25 mouse cellular contexts compared by ENCODE assay signal in the genomic region with DNA sequence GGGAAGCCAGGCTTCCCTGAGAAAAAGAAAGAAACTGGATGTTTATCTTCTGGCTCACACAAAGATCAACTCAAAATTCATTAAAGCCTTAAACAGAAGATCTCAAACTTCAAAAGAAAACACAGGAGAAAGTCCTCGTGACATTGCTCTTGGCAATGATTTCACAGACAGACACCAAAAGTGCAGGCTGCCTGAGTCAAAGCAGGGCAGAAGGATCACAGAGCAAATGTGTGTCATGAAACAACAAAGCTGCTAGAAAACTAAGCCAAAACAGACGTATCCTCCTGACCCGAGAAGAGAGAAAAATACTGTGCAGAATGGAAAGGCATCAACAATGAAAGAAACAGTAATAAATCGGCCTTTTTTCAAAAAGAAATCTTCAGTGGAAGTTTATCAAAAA. TPM values are rescaled to one million over a fixed set of nuclear protein-coding genes. Genes with fewer than 3 reads are reported as not detected.
A peak's percentile ranks its signal among the peaks of the same experiment; 100 is the strongest.
DNase-seq lines count a peak whose midpoint lies in the region; ATAC-seq and TF ChIP-seq lines count a peak whose summit lies in the region.
"Had no signal": no experiment of that assay in that cellular context is flagged by ENCODE, and none has a peak within 500 bp of the region (broad histone marks: within the 10 kb centered on the region; RNA-seq: fewer than 3 reads in every experiment).

No protein-coding gene starts in this region.

- no peak overlapping the region for H3K27ac ChIP-seq in kidney, postnatal 0 days
- no peak overlapping the region for H3K27ac ChIP-seq in lung, embryonic 16.5 days (ENCODE audit: low read length)
- H3K27ac ChIP-seq: embryonic facial prominence, embryonic 15.5 days; heart, embryonic 15.5 days; hindbrain, postnatal 0 days; limb, embryonic 12.5 days; liver, embryonic 12.5 days; macrophage; midbrain, embryonic 10.5 days had no signal

- 35% methylated on average over 4 of the region's 4 CpGs for WGBS in kidney, postnatal 0 days
- WGBS in lung, embryonic 16.5 days: 36% methylated on average over 4 of the region's 4 CpGs

- no peaks in the 10 kb centered on the region for H3K36me3 ChIP-seq in kidney, postnatal 0 days (ENCODE audit: insufficient read depth, low read length)
- no peaks in the 10 kb centered on the region for H3K36me3 ChIP-seq in lung, embryonic 16.5 days (ENCODE audit: control insufficient read depth, insufficient read depth, low read length)
- H3K36me3 ChIP-seq: embryonic facial prominence, embryonic 15.5 days; heart, embryonic 15.5 days; limb, embryonic 12.5 days; liver, embryonic 12.5 days; midbrain, embryonic 10.5 days had no signal

- H3K4me1 ChIP-seq in kidney, postnatal 0 days (replicated peaks; ENCODE audit: insufficient read depth, low read length): no peaks in the 10 kb centered on the region
- no peaks in the 10 kb centered on the region for H3K4me1 ChIP-seq in lung, embryonic 16.5 days (replicated peaks; ENCODE audit: control insufficient read depth, insufficient read depth, low read length)
- H3K4me1 ChIP-seq: embryonic facial prominence, embryonic 15.5 days; heart, embryonic 15.5 days; liver, embryonic 12.5 days had no signal

- H3K4me3 ChIP-seq in kidney, postnatal 0 days (replicated peaks; ENCODE audit: low read depth, low read length): no peak overlapping the region
- H3K4me3 ChIP-seq in lung, embryonic 16.5 days (ENCODE audit: low read length): no peak overlapping the region
- H3K4me3 ChIP-seq: embryonic facial prominence, embryonic 15.5 days; heart, embryonic 15.5 days; limb, embryonic 12.5 days; liver, embryonic 12.5 days; midbrain, embryonic 10.5 days had no signal

- no peaks in the 10 kb centered on the region for H3K27me3 ChIP-seq in kidney, postnatal 0 days (ENCODE audit: insufficient read depth, low read length)
- H3K27me3 ChIP-seq in lung, embryonic 16.5 days (ENCODE audit: control insufficient read depth, insufficient read depth, low read depth, low read length): no peaks in the 10 kb centered on the region
- H3K27me3 ChIP-seq: embryonic facial prominence, embryonic 15.5 days; heart, embryonic 15.5 days; limb, embryonic 12.5 days; liver, embryonic 12.5 days had no signal

- H3K9ac ChIP-seq in kidney, postnatal 0 days (ENCODE audit: low read depth, low read length): no peak overlapping the region
- no peak overlapping the region for H3K9ac ChIP-seq in lung, embryonic 16.5 days (ENCODE audit: low read length)
- H3K9ac ChIP-seq: embryonic facial prominence, embryonic 15.5 days; heart, embryonic 15.5 days; limb, embryonic 12.5 days; liver, embryonic 12.5 days had no signal

- DNase-seq in adrenal gland, adult 2 months: peak; percentile 28
- no peak for DNase-seq in adrenal gland, postnatal 10 days
- peak; percentile 78 for DNase-seq in kidney, postnatal 0 days (ENCODE audit: low spot score)
- no peak for DNase-seq in kidney, adult 9 months
- peak; percentile 51 for DNase-seq in Muller cell, postnatal 12 days (ENCODE audit: inconsistent ontology term)
- no peak for DNase-seq in left cerebral cortex, adult 11 months (ENCODE audit: low spot score)
- DNase-seq in ovary, postnatal 36 days (ENCODE audit: low spot score): no peak
- DNase-seq: cerebellum, adult 9-11 months; gastrocnemius, postnatal 25 days; heart, postnatal 4 days; layer of hippocampus, adult 9-11 months; right cerebral cortex, postnatal 4 days; thymus, postnatal 14 days had no signal

- no peak overlapping the region for H3K4me2 ChIP-seq in kidney, postnatal 0 days (ENCODE audit: low read length)
- no peak overlapping the region for H3K4me2 ChIP-seq in lung, embryonic 16.5 days (ENCODE audit: low read depth, low read length)
- H3K4me2 ChIP-seq: embryonic facial prominence, embryonic 15.5 days; heart, embryonic 15.5 days; limb, embryonic 12.5 days; liver, embryonic 12.5 days had no signal

- no peak for ATAC-seq in kidney, postnatal 0 days (replicated peaks; ENCODE audit: low FRiP score, low read depth)
- ATAC-seq in lung, embryonic 16.5 days (ENCODE audit: low read depth): peak; percentile 83
- ATAC-seq: activated CD4-positive, CD25-positive, alpha-beta regulatory T cell, adult 4 months; CD4-positive, CD25-positive, alpha-beta regulatory T cell, adult 4 months; hindbrain, postnatal 0 days; intestine, postnatal 0 days; liver, embryonic 12.5 days had no signal

- TF ChIP-seq CTCF in kidney, postnatal 0 days (IDR thresholded peaks at IDR 0.05; ENCODE audit: low read depth): no peak

- no peaks in the 10 kb centered on the region for H3K9me3 ChIP-seq in kidney, postnatal 0 days (replicated peaks; ENCODE audit: low read length)
- H3K9me3 ChIP-seq in lung, embryonic 16.5 days (ENCODE audit: control insufficient read depth, low read length): no peaks in the 10 kb centered on the region
- H3K9me3 ChIP-seq: embryonic facial prominence, embryonic 15.5 days; heart, embryonic 15.5 days; limb, embryonic 12.5 days; liver, embryonic 12.5 days; midbrain, embryonic 10.5 days had no signal

RNA-seq across cellular contexts. Expression of gene Glrb, which starts 22.4 kb away (rescaled TPM):
- total RNA-seq in adrenal gland, adult 2 months (2021): 10 to 100 TPM in 1 of 2 experiments, 1 to 10 TPM in 1; 7.1 to 15.4 TPM
- polyA plus RNA-seq in adrenal gland, adult 2 months (2012; rRNA removed): 1.8 and 2.5 TPM in 2 replicates
- total RNA-seq in adrenal gland, postnatal 10 days (2021): 1 to 10 TPM; 7.9 to 9.9 TPM
- polyA plus RNA-seq in kidney, postnatal 0 days (2015; fragmentation: Nextera tagmentation; extraction: Ambion mirVana): 5.4 and 5.6 TPM in 2 replicates
- 3.0 and 3.1 TPM in 2 replicates for polyA plus RNA-seq in lung, embryonic 16.5 days (2015; fragmentation: Nextera tagmentation; extraction: Ambion mirVana)
- total RNA-seq: monocyte, adult 5-6 weeks had no signal
- polyA plus RNA-seq: activated CD4-positive, CD25-positive, alpha-beta regulatory T cell, adult 4 months; CD4-positive, CD25-positive, alpha-beta regulatory T cell, adult 4 months; macrophage had no signal

Comparison
In these comparisons a context has a peak if more than half of its experiments do, and no peak if none do; other contexts are left out.
1. DNase-seq: peak in adrenal gland, adult 2 months (single experiment), kidney, postnatal 0 days (single experiment) and Muller cell, postnatal 12 days (single experiment); none in adrenal gland, postnatal 10 days (single experiment), kidney, adult 9 months (single experiment), left cerebral cortex, adult 11 months (single experiment) and ovary, postnatal 36 days (single experiment).